Mouse (Mus musculus) MEL (cell line): ENCODE data around the gene Cdc25a. TPM values are rescaled to one million over a fixed set of nuclear protein-coding genes. Genes with fewer than 3 reads are reported as not detected.

Experiments used
- DNase-seq: peaks from one replicate; pipeline ENCODE4 v3.0.0; 2011; ENCODE audit warnings: low read depth, low spot score
- H3K27ac ChIP-seq: 2 replicates; pipeline ENCODE4 v1.5.1; 2012; ENCODE audit warnings: low read depth, mild to moderate bottlenecking, control low read depth, low read length, moderate library complexity; ENCODE audit not compliant: control insufficient read depth
- H3K27me3 ChIP-seq, 2 experiments: fragments of 150-350 bp in 1 of 2; sonication (generic) in 1 of 2; 2 replicates each; pipeline ENCODE4 v1.6.1; 2012; ENCODE audit warnings: low read length in 2 of 2, mild to moderate bottlenecking in 2 of 2, improper control_type of control experiment in 1 of 2, moderate library complexity in 1 of 2; ENCODE audit not compliant: insufficient read depth in 2 of 2, control insufficient read depth in 1 of 2
- H3K36me3 ChIP-seq, 2 experiments: 2 replicates each; pipeline ENCODE4 v1.6.1; 2012 to 2014; ENCODE audit warnings: low read length in 2 of 2, improper control_type of control experiment in 1 of 2, inconsistent platforms in 1 of 2, mild to moderate bottlenecking in 1 of 2; ENCODE audit not compliant: insufficient read depth in 2 of 2, control insufficient read depth in 1 of 2
- H3K4me1 ChIP-seq, 2 experiments: fragments of 150-350 bp in 1 of 2; sonication (generic) in 1 of 2; 2 replicates each; pipeline ENCODE4 v1.6.1; 2012; ENCODE audit warnings: low read length in 2 of 2, improper control_type of control experiment in 1 of 2, mild to moderate bottlenecking in 1 of 2; ENCODE audit not compliant: insufficient read depth in 2 of 2, control insufficient read depth in 1 of 2
- H3K4me3 ChIP-seq, 2 experiments: fragments of 150-350 bp in 1 of 2; sonication (generic) in 1 of 2; 2 replicates each; pipeline ENCODE4 v1.5.1; 2012; ENCODE audit warnings: low read depth in 2 of 2, low read length in 2 of 2, mild to moderate bottlenecking in 2 of 2, moderate library complexity in 2 of 2, control low read depth in 1 of 2, improper control_type of control experiment in 1 of 2; ENCODE audit not compliant: control insufficient read depth in 1 of 2, insufficient read depth in 1 of 2
- H3K79me2 ChIP-seq: 2 replicates; pipeline ENCODE4 v1.6.1; 2012; ENCODE audit warnings: mild to moderate bottlenecking, low read length, moderate library complexity; ENCODE audit not compliant: control insufficient read depth, poor library complexity, insufficient read depth
- H3K9ac ChIP-seq: 2 replicates; pipeline ENCODE4 v1.6.1; 2012; ENCODE audit warnings: low read depth, mild to moderate bottlenecking, control low read depth, low read length, moderate library complexity; ENCODE audit not compliant: control insufficient read depth, poor library complexity, severe bottlenecking
- H3K9me3 ChIP-seq: fragments of 150-350 bp; sonication (generic); replicated peaks from 2 replicates; pipeline ENCODE4 v1.6.1; 2012; ENCODE audit warnings: mild to moderate bottlenecking, low read length, improper control_type of control experiment, moderate library complexity; ENCODE audit not compliant: insufficient read depth
- BHLHE40 ChIP-seq: IDR thresholded peaks from 2 replicates; pipeline ENCODE4 v1.6.1; 2012; ENCODE audit warnings: low read depth, mild to moderate bottlenecking, inconsistent platforms, low read length, improper control_type of control experiment, borderline replicate concordance
- CHD2 ChIP-seq: IDR thresholded peaks from 2 replicates; pipeline ENCODE4 v1.6.1; 2011; ENCODE audit warnings: low read length, improper control_type of control experiment
- CTCF ChIP-seq, 3 experiments: IDR thresholded peaks in 2 of 3; conservative IDR thresholded peaks in 1 of 3; 2 replicates each; pipeline ENCODE4 v1.5.1; 2011 to 2012; ENCODE audit warnings: low read length in 3 of 3, low read depth in 2 of 3, mild to moderate bottlenecking in 2 of 3, improper control_type of control experiment in 1 of 3, inconsistent platforms in 1 of 3, mixed read lengths in 1 of 3, moderate library complexity in 1 of 3; ENCODE audit not compliant: control insufficient read depth in 1 of 3, insufficient read depth in 1 of 3, poor library complexity in 1 of 3, severe bottlenecking in 1 of 3
- E2F4 ChIP-seq: IDR thresholded peaks from 2 replicates; pipeline ENCODE4 v1.6.1; 2011; ENCODE audit warnings: low read depth, low read length, improper control_type of control experiment, borderline replicate concordance
- EP300 ChIP-seq, 2 experiments: IDR thresholded peaks; 2 replicates each; pipeline ENCODE4 v1.6.1; 2011; ENCODE audit warnings: improper control_type of control experiment in 2 of 2, low read length in 2 of 2, low read depth in 1 of 2, mild to moderate bottlenecking in 1 of 2
- ETS1 ChIP-seq: IDR thresholded peaks from 2 replicates; pipeline ENCODE4 v1.6.1; 2012; ENCODE audit warnings: low read depth, mild to moderate bottlenecking, inconsistent platforms, low read length, improper control_type of control experiment, moderate library complexity
- GATA1 ChIP-seq: IDR thresholded peaks from 2 replicates; pipeline ENCODE4 v1.6.1; 2011; ENCODE audit warnings: low read depth, low read length, improper control_type of control experiment
- HCFC1 ChIP-seq: IDR thresholded peaks from 2 replicates; pipeline ENCODE4 v1.6.1; 2012; ENCODE audit warnings: low read depth, mild to moderate bottlenecking, inconsistent platforms, low read length, improper control_type of control experiment, moderate library complexity
- KAT2A ChIP-seq: conservative IDR thresholded peaks from 2 replicates; pipeline ENCODE4 v1.6.1; 2012; ENCODE audit warnings: low read depth, low read length, improper control_type of control experiment, inconsistent platforms
- MEF2A ChIP-seq: IDR thresholded peaks from 2 replicates; pipeline ENCODE4 v1.6.1; 2014; ENCODE audit warnings: low read depth, mild to moderate bottlenecking, inconsistent platforms, low read length, improper control_type of control experiment; ENCODE audit not compliant: poor library complexity, insufficient replicate concordance, severe bottlenecking; ENCODE audit errors: extremely low read depth
- MXI1 ChIP-seq: IDR thresholded peaks from 2 replicates; pipeline ENCODE4 v1.6.1; 2011; ENCODE audit warnings: mild to moderate bottlenecking, low read depth, low read length, improper control_type of control experiment
- POLR2AphosphoS2 ChIP-seq: IDR thresholded peaks from 2 replicates; pipeline ENCODE4 v1.6.1; 2011; ENCODE audit warnings: low read length, improper control_type of control experiment
- POLR2AphosphoS5 ChIP-seq: IDR thresholded peaks from 2 replicates; pipeline ENCODE4 v1.6.1; 2012; ENCODE audit warnings: low read depth, borderline replicate concordance, mild to moderate bottlenecking, inconsistent platforms, low read length, moderate library complexity, mixed read lengths
- RAD21 ChIP-seq: IDR thresholded peaks from 2 replicates; pipeline ENCODE4 v1.6.1; 2011; ENCODE audit warnings: mild to moderate bottlenecking, low read depth, low read length, improper control_type of control experiment
- SMC3 ChIP-seq: IDR thresholded peaks from 2 replicates; pipeline ENCODE4 v1.6.1; 2011; ENCODE audit warnings: low read depth, low read length, improper control_type of control experiment
- TAL1 ChIP-seq: IDR thresholded peaks from 2 replicates; pipeline ENCODE4 v1.6.1; 2012; ENCODE audit warnings: mild to moderate bottlenecking, inconsistent platforms, low read length, moderate library complexity, mixed read lengths
- TBP ChIP-seq: IDR thresholded peaks from 2 replicates; pipeline ENCODE4 v1.8.0; 2011; ENCODE audit warnings: low read depth, low read length, improper control_type of control experiment
- TCF12 ChIP-seq: IDR thresholded peaks from 2 replicates; pipeline ENCODE4 v1.6.1; 2014; ENCODE audit warnings: low read depth, mild to moderate bottlenecking, inconsistent platforms, low read length, improper control_type of control experiment, moderate library complexity
- USF2 ChIP-seq, 2 experiments: IDR thresholded peaks; 2 replicates each; pipeline ENCODE4 v1.6.1; 2011 to 2012; ENCODE audit warnings: improper control_type of control experiment in 2 of 2, low read length in 2 of 2, borderline replicate concordance in 1 of 2, inconsistent platforms in 1 of 2, low read depth in 1 of 2, mild to moderate bottlenecking in 1 of 2; ENCODE audit not compliant: insufficient read depth in 1 of 2
- ZC3H11A ChIP-seq: IDR thresholded peaks from 2 replicates; pipeline ENCODE4 v1.6.1; 2012; ENCODE audit warnings: low read depth, mild to moderate bottlenecking, inconsistent platforms, low read length, improper control_type of control experiment
- ZMIZ1 ChIP-seq: IDR thresholded peaks from 2 replicates; pipeline ENCODE4 v1.6.1; 2012; ENCODE audit warnings: low read depth, mild to moderate bottlenecking, inconsistent platforms, low read length, improper control_type of control experiment, moderate library complexity
- polyA plus RNA-seq, 2 experiments: library from polyadenylated mRNA; stranded (reverse) in 1 of 2; unstranded in 1 of 2; fragments of >175 nt in 1 of 2; fragments of >200 nt in 1 of 2; gene quantifications; 2 replicates each; pipeline versions ENCODE4 v1.2.1 to v1.2.4; 2012; ENCODE audit warnings: low replicate concordance in 2 of 2, low read depth in 1 of 2; ENCODE audit not compliant: insufficient read length in 2 of 2, insufficient read depth in 1 of 2, missing spikeins in 1 of 2
- total RNA-seq: library from RNA; depleted of rRNA; stranded (reverse); fragments of 300-350 nt; gene quantifications from 2 replicates; pipeline ENCODE4 v1.2.3, GENCODE M21; 2012

The Cdc25a gene
- total and polyA plus RNA-seq, 3 experiments, result 67.2 to 79.4 (median 67.4) TPM

- TF ChIP-seq MEF2A (no peak), CHD2 (peak; percentile 54)
Measured at GRCm38 (mm10) chr9:109863085-109863484, 12.3 kb upstream of the Cdc25a start (continued).

- Histone ChIP-seq H3K27ac (peak overlapping the region; percentile 26), H3K27me3 (no peaks in the 10 kb centered on the region), H3K36me3 (peaks cover 0 to 29% of the 10 kb centered on the region in 2 experiments; a peak in 2 of 4 replicates), H3K9me3 (no peaks in the 10 kb centered on the region), H3K4me1 (peaks cover 20 to 38% of the 10 kb centered on the region in 2 experiments), H3K79me2 (no peaks in the 10 kb centered on the region), H3K9ac (no peak overlapping the region), H3K4me3 (no peak overlapping the region)
- peak; percentile 68 for DNase-seq
- no peak for TF ChIP-seq HCFC1
- no peak for TF ChIP-seq MXI1
- peak; percentile 44; the same call in 1 of the 2 replicates for TF ChIP-seq TAL1
- TF ChIP-seq EP300 (IDR thresholded peaks at IDR 0.05; ENCODE audit: low read depth in 1 of 2, low read length in 2 of 2), result no peak
- peak; percentile 56 for TF ChIP-seq GATA1
- no peak for TF ChIP-seq USF2 (IDR thresholded peaks at IDR 0.05; ENCODE audit: borderline replicate concordance in 1 of 2, insufficient read depth in 1 of 2, low read depth in 1 of 2, low read length in 2 of 2)
- TF ChIP-seq TBP, result peak; percentile 69
Measured at GRCm38 (mm10) chr9:109866218-109866617, 9.2 kb upstream of the Cdc25a start.

- no peaks in the 10 kb centered on the region for H3K27me3 ChIP-seq
- H3K36me3 ChIP-seq, result peaks cover 0 to 22% of the 10 kb centered on the region in 2 experiments; a peak in 2 of 4 replicates
- H3K9me3 ChIP-seq, result no peaks in the 10 kb centered on the region
- DNase-seq, result peak; percentile 59
- TF ChIP-seq RAD21, result no peak
- no peak for TF ChIP-seq KAT2A
- TF ChIP-seq TAL1, result no peak
- no peak for TF ChIP-seq POLR2AphosphoS2
- TF ChIP-seq SMC3, result no peak
- no peak for TF ChIP-seq E2F4
- no peak for TF ChIP-seq TBP
- TF ChIP-seq ZC3H11A, result no peak
- TF ChIP-seq GATA1, result peak; percentile 56
- peak; percentile 69 for TF ChIP-seq ETS1
- no peak for TF ChIP-seq POLR2AphosphoS5
- no peak for TF ChIP-seq CTCF (IDR thresholded peaks at IDR 0.05 in 2 of 3, conservative IDR thresholded peaks at IDR 0.05 in 1 of 3; ENCODE audit: control insufficient read depth in 1 of 3, insufficient read depth in 1 of 3, low read depth in 2 of 3, low read length in 3 of 3, poor library complexity in 1 of 3, severe bottlenecking in 1 of 3)
- no peak for TF ChIP-seq BHLHE40
- peak; percentile 43; the same call in 1 of the 2 replicates for TF ChIP-seq TCF12
- no peak for TF ChIP-seq MXI1
- peak; percentile 14 to 64; a peak in 2 of 4 replicates for TF ChIP-seq EP300 (IDR thresholded peaks at IDR 0.05; ENCODE audit: low read depth in 1 of 2, low read length in 2 of 2)
- no peak for TF ChIP-seq ZMIZ1
- H3K27ac ChIP-seq, result peak overlapping the region; percentile 79
- H3K9ac ChIP-seq, result peak overlapping the region; percentile 24; the same call in 1 of the 2 replicates
- peaks cover 15 to 27% of the 10 kb centered on the region in 2 experiments for H3K4me1 ChIP-seq
- peaks cover 7% of the 10 kb centered on the region for H3K79me2 ChIP-seq
- H3K4me3 ChIP-seq, result peak overlapping the region; percentile 20 to 21; a peak in 3 of 4 replicates
Measured at GRCm38 (mm10) chr9:109870983-109871572, 4.3 kb upstream of the Cdc25a start.
